Mouse (Mus musculus) stomach, postnatal 0 days (tissue): ENCODE results near the gene Lexm.

Experiments used
- CTCF ChIP-seq: IDR thresholded peaks from 2 replicates; pipeline ENCODE4 v1.5.1; 2016; ENCODE audit warnings: antibody characterized with exemption, low read depth, mild to moderate bottlenecking, moderate library complexity
- EP300 ChIP-seq: optimal IDR thresholded peaks from 2 replicates; pipeline ENCODE3; 2016; ENCODE audit warnings: antibody characterized with exemption

- TF ChIP-seq CTCF (no peak), EP300 (no peak)
Measured at GRCm38 (mm10) chr4:106569680-106570079, 47.4 kb downstream of the Lexm start.
